Mouse (Mus musculus) hindbrain, embryonic 11.5 days (tissue): ENCODE results near the gene Etl4. TPM values are rescaled to one million over a fixed set of nuclear protein-coding genes. Genes with fewer than 3 reads are reported as not detected.
A peak's percentile ranks its signal among the peaks of the same experiment; 100 is the strongest.

Experiments used
- ATAC-seq: fragments of 200-750 bp; cut with Nextera tagmentation; 2 replicates; pipeline ENCODE4 v1.8.0; 2017; ENCODE audit warnings: mild to moderate bottlenecking, moderate TSS enrichment, moderate library complexity; ENCODE audit not compliant: low FRiP score
- DNase-seq: peaks from one replicate; pipeline ENCODE4 v3.0.0-alpha.2; 2015; ENCODE audit warnings: low spot score
- H3K27ac ChIP-seq: fragments of 300-500 bp; sonication (generic); 2 replicates; pipeline ENCODE4 v1.5.1; 2014; ENCODE audit warnings: mild to moderate bottlenecking, low read depth, low read length
- H3K27me3 ChIP-seq: fragments of 300-500 bp; sonication (generic); 2 replicates; pipeline ENCODE4 v1.6.1; 2014; ENCODE audit warnings: mild to moderate bottlenecking, low read length, moderate library complexity, mixed read lengths; ENCODE audit not compliant: control insufficient read depth, insufficient read depth
- H3K36me3 ChIP-seq: fragments of 300-500 bp; sonication (generic); 2 replicates; pipeline ENCODE4 v1.6.1; 2014; ENCODE audit warnings: mild to moderate bottlenecking, low read length, moderate library complexity, mixed read lengths; ENCODE audit not compliant: control insufficient read depth, insufficient read depth
- H3K4me1 ChIP-seq: fragments of 300-500 bp; sonication (generic); replicated peaks from 2 replicates; pipeline ENCODE4 v1.6.1; 2014; ENCODE audit warnings: low read length, mixed read lengths; ENCODE audit not compliant: control insufficient read depth, insufficient read depth
- H3K4me2 ChIP-seq: fragments of 300-500 bp; sonication (generic); replicated peaks from 2 replicates; pipeline ENCODE4 v1.6.1; 2014; ENCODE audit warnings: mild to moderate bottlenecking, low read depth, low read length
- H3K4me3 ChIP-seq: fragments of 300-500 bp; sonication (generic); 2 replicates; pipeline ENCODE4 v1.5.1; 2014; ENCODE audit warnings: low read depth, low read length
- H3K9ac ChIP-seq: fragments of 300-500 bp; sonication (generic); 2 replicates; pipeline ENCODE4 v1.6.1; 2014; ENCODE audit warnings: low read depth, low read length
- H3K9me3 ChIP-seq: fragments of 300-500 bp; sonication (generic); 2 replicates; pipeline ENCODE4 v1.6.1; 2016; ENCODE audit warnings: low read length; ENCODE audit not compliant: control insufficient read depth
- WGBS: fragments of 180-500 bp; shearing (Covaris S2); extraction: QIAGEN DNeasy Blood & Tissue Kit; methylation state at CpG from one replicate; pipeline ENCODE4 v1.1.7; 2014; 5-methylcytosine and 5-hydroxymethylcytosine counted together
- polyA plus RNA-seq: library from polyadenylated mRNA; unstranded; fragments of >200 nt; fragmentation: Nextera tagmentation; extraction: Ambion mirVana; gene quantifications from 2 replicates; pipeline ENCODE4 v1.2.1, GENCODE M21; 2014

Gene Etl4
- 14.9 and 26.2 TPM in 2 replicates for polyA plus RNA-seq

DNA sequence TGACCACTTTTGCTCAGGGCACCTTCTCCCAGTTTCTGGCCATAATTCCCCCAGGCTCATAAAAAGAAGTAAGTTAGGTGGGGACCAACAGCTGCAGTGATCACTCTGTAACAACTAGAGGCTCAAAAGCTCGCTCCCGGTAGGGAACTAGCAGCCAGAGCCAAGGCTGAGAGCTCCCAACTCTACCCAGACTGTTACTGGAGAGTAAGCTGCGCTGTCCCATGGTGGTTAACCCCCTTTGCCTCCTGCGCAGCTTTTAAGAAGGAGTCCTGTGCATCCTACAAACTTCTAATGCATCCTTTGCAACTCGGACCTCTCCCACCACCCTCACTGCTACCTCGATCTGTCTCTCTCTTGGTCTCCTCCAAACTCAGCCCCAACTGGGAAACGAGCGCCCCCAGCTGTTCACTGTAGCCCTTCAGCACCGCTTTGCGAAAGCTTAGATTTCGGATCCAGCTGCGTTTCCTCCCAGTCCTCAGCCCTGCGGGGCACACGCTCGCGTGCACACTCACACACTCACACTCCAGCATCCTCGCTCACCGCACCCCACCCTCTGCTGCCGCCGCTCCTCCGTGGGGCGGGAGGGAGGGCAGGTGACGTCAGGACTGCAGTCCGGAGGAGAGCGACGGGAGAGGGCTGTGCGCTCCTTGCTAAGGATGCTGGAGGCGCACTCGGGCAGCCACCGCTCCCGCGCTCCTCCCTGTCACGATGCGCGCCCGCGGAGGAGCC lies at the start of gene Etl4:
TSS of gene Etl4 (plus strand) at position 610 of the 729 bp plus-strand sequence.
- peak; percentile 95 for ATAC-seq
- Histone ChIP-seq H3K9ac (peak within 1 kb of the TSS; percentile 37; the same call in 1 of the 2 replicates), H3K9me3 (no peaks in the 10 kb centered on the region), H3K4me1 (no peaks in the 10 kb centered on the region; the same call in 1 of the 2 replicates), H3K36me3 (no peaks in the 10 kb centered on the region), H3K27ac (no peak within 1 kb of the TSS), H3K4me3 (peak within 1 kb of the TSS; percentile 56), H3K4me2 (peak within 1 kb of the TSS; percentile 97), H3K27me3 (peaks cover 14% of the 10 kb centered on the region)
- peak; percentile 81 for DNase-seq
- under 1% methylated on average over 37 of the region's 37 CpGs for WGBS

DNA sequence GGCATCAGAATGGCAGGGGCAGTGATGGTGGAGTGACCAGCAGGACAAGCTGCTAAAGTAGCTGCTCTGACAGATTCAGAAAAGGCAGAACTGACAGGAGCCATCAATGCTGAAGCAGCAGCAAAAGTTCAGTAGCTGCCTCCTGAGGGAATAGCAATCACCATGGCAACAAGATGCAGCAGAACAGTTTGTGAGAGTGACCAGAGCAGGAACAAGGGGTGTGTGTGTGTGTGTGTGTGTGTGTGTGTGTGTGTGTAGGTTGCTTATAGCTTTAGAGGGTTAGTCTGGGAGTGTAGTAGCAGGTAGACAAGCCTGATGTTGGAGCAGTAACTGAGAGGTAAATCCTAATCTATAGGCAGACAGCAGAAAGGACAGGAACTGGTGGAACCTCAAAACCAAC lies 40.4 kb upstream of the Etl4 start:
- Histone ChIP-seq H3K4me1 (no peaks in the 10 kb centered on the region), H3K9ac (no peak overlapping the region), H3K9me3 (no peaks in the 10 kb centered on the region), H3K4me3 (no peak overlapping the region), H3K4me2 (no peak overlapping the region), H3K27ac (no peak overlapping the region), H3K27me3 (no peaks in the 10 kb centered on the region), H3K36me3 (no peaks in the 10 kb centered on the region)
- ATAC-seq (no peak), DNase-seq (peak; percentile 4)

DNA sequence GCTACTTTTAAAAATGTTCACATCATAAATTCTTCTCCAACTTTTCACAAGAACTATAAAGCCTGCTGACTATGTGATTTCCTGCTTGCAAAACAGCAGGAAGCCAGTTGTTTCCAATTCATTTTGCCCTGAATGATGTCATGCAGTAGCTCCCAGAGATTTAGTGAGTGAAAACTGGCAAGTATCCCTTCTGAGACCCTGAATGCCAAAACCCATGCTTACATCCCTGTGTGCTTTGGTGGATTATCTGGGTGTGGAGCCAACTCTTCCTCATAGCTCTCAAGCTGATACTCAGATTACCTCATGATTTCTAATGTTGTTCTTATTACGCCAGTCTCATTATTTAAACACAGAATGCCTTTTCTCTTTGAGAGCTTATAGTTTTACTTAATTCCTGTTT lies 37.7 kb upstream of the Etl4 start:
- no peak for ATAC-seq
- Histone ChIP-seq H3K4me2 (no peak overlapping the region), H3K9me3 (no peaks in the 10 kb centered on the region), H3K4me3 (no peak overlapping the region), H3K27ac (no peak overlapping the region), H3K9ac (no peak overlapping the region), H3K36me3 (no peaks in the 10 kb centered on the region), H3K4me1 (no peaks in the 10 kb centered on the region), H3K27me3 (no peaks in the 10 kb centered on the region)
- 94% methylated on average over 1 of the region's 1 CpGs for WGBS
- no peak for DNase-seq

DNA sequence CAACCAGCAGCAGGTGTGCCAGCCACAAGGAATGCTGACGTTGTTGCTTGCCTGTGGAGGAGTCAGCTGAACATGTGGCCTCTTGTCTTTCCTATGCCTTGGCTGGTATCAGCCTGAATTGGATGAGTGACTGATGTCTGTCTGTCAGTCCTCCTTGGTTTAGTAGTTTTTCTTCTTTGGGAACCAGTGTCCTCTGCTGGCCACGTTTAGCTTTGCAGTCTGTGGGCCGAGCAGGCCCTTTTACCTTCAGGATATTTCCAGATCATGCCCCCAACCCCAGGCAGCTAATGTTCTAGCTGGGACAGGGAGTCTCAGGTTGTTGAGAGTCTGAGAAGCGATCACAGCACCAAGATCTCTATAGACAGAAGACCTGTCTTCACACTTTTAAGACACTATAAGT lies 18.7 kb upstream of the Etl4 start:
- WGBS = 37% methylated on average over 4 of the region's 4 CpGs
- DNase-seq (no peak), ATAC-seq (no peak)
- Histone ChIP-seq H3K4me2 (no peak overlapping the region), H3K27me3 (no peaks in the 10 kb centered on the region), H3K4me1 (no peaks in the 10 kb centered on the region), H3K4me3 (no peak overlapping the region), H3K36me3 (no peaks in the 10 kb centered on the region), H3K27ac (no peak overlapping the region), H3K9me3 (no peaks in the 10 kb centered on the region), H3K9ac (no peak overlapping the region)

DNA sequence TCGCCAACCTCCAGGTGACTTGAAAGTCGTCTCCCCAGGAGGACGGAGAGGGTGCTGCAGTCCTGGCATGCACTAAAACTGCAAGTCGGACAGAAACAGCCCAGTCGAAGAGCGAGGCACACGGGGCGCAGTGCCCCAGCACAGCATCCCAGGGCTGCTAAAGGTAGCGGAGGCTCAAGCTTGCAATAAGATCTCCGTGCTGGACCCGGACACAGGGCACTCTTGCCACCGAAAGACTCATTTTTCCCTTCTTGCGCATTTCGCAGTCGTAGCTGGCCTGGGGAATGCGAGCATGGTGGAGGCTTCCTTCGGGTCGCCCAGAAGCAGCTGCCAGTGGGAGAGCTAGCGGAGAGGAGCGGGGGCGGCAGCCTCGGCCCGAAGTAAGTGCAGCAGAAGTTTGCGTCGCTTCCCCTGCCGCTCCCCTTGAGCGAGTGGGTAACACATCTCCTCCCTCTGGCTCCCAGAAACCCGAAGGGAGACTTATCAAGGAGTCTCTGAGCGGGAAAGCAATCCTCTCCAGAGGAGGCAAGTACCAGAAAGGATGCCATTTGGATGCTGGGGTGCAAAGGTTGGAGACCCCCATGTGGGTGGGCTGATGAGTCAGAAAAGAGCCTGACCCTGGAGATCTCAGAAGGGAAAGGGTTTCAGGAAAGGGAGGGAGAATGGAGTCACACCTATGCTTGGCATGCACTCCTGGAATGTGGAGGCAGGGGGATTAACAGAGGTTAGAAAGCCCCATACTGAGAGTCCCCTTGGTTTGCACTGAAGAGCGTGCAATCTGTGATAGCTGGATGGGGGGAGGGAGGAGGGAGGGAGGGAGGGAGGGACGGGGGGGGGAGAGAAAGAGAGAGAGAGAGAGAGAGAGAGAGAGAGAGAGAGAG lies 560 bp downstream of the Etl4 start:
- Histone ChIP-seq H3K27ac (no peak overlapping the region), H3K4me1 (no peaks in the 10 kb centered on the region; the same call in 1 of the 2 replicates)
- DNase-seq = no peak

DNA sequence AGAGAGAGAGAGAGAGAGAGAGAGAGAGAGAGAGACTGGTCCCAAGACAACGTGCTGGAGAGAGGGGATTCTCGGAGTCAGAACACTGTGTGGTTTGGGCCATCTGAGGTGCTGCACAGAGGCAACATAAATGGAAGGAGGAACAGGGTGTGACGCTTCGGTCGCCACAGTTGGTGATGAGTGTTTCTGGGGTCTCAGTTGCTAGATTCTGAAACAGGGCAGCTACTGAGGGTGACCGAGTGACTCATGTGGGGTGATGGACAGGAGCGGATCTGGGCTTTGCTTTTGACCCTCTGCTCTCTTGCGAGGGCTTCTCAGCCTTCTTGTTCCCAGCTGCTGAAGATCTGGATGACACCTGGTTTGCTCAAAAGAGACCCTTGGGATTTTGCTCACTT lies 1.2 kb downstream of the Etl4 start:
- DNase-seq (peak; percentile 11), ATAC-seq (no peak)
- WGBS = 3% methylated on average over 8 of the region's 8 CpGs
- H3K27me3 ChIP-seq = peaks cover 14% of the 10 kb centered on the region
- H3K9me3 ChIP-seq = no peaks in the 10 kb centered on the region
- no peak overlapping the region for H3K9ac ChIP-seq
- H3K36me3 ChIP-seq = no peaks in the 10 kb centered on the region
- no peak overlapping the region for H3K4me3 ChIP-seq
- no peak overlapping the region for H3K4me2 ChIP-seq
- no peak overlapping the region for H3K27ac ChIP-seq
- no peaks in the 10 kb centered on the region; the same call in 1 of the 2 replicates for H3K4me1 ChIP-seq

More for the DNA sequence above, 560 bp downstream of the Etl4 start:
- Histone ChIP-seq H3K9me3 (no peaks in the 10 kb centered on the region), H3K9ac (peak overlapping the region; percentile 37; the same call in 1 of the 2 replicates), H3K4me2 (peak overlapping the region; percentile 97), H3K4me3 (peak overlapping the region; percentile 56), H3K36me3 (no peaks in the 10 kb centered on the region), H3K27me3 (peaks cover 14% of the 10 kb centered on the region)
- ATAC-seq = peak; percentile 76
- under 1% methylated on average over 29 of the region's 31 CpGs for WGBS

DNA sequence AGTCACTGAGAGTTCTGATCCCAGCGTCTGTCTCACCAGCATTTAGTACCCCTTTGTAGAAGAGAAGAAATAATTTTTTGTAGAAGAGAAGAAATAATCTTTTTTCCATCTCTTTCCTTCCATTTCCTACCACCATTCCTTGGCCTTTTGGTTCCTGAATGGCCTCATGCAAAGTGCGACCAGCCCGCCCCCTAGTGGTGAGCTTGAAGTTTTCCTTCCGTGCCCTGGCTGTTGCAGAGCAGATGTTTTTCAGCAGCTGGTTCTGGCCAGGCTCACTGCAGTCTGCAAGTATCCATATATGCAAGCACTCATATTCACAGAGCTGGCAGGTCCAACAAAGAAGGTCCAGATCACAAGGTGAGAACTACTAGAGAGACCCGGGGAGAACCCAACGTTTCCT lies 9.6 kb downstream of the Etl4 start:
- Histone ChIP-seq H3K27me3 (no peaks in the 10 kb centered on the region), H3K4me3 (no peak overlapping the region), H3K4me2 (no peak overlapping the region), H3K36me3 (no peaks in the 10 kb centered on the region), H3K9me3 (no peaks in the 10 kb centered on the region), H3K4me1 (no peaks in the 10 kb centered on the region), H3K9ac (no peak overlapping the region), H3K27ac (no peak overlapping the region)
- 24% methylated on average over 6 of the region's 6 CpGs for WGBS
- ATAC-seq (no peak; the same call in 1 of the 2 replicates), DNase-seq (peak; percentile 76)

DNA sequence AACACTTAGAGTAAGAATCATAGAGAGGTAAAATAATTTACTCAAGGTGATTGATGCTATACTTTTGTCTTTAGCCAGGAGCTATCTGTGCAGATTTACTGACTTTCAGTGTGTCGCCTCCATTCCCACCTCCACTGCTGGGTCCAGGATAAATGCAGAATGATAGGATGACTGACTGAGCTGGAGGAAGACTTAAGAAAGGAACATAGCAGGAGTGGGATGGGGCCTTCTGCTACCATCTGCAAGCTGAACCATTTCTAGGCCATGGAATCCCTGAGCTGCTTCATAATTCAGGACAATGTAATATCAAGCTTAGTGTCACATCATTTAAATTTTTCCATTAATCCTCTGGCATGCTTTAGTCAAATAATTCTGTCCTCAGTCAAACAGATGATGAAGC lies 20.4 kb downstream of the Etl4 start:
- ATAC-seq (no peak), DNase-seq (no peak)
- Histone ChIP-seq H3K4me3 (no peak overlapping the region), H3K9me3 (no peaks in the 10 kb centered on the region), H3K4me1 (no peaks in the 10 kb centered on the region), H3K4me2 (no peak overlapping the region), H3K36me3 (no peaks in the 10 kb centered on the region), H3K27me3 (no peaks in the 10 kb centered on the region), H3K27ac (no peak overlapping the region), H3K9ac (no peak overlapping the region)
- 96% methylated on average over 1 of the region's 1 CpGs for WGBS
